Mouse (Mus musculus): ENCODE measurements around the gene Rad9a.

Gene Rad9a

DNA sequence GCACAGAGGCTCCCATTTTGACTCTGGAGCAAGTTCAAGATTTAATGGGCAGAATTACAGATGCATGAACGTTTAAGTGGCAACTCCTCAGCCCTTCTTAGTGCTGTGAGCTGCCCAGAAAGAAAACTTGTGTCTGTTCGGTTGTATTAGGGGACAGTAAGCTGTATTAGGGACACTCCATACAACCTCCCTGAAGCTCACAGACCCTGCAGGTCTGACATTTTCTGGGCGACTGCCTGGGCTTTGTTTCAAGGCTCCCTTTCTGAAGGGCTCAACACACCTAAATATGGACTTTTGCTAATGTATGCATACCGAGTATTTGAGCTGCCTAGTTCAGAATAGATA, 37.9 kb downstream of the Rad9a start:
- no peak for DNase-seq (ENCODE audit: low spot score in 2 of 2)

- peak; percentile 88 to 92 for DNase-seq (ENCODE audit: low spot score in 2 of 2)
These were observed 38.6 kb downstream of the Rad9a start, which contains the start of gene Rps6kb2 for GRCm38 (mm10) chr19:4162646-4163542. Gene Rps6kb2 (minus strand): TSS chr19:4163354.

GRCm38 (mm10) chr19:4159049-4159448, 42.4 kb downstream of the Rad9a start:
- no peak for DNase-seq (ENCODE audit: low spot score in 2 of 2)

DNA sequence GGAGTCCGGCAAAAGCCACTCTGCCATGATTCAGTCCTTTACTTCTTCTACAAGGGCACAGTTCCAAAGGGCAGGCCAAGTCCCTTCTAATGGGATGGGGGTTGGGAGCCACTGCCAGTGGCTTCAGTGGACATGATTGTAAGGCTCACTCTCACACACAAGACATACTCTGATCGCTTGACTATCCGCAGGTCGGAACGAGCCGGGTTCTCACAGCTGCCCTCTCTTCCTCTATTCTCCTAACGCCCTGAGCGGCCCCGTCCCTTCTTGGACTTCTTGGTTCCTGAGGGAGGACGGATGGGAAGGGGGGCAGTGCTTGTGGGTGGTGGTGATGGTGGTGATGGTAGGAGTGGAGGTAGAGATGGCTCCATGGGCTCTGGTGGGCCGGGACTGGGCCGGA, 44.7 kb downstream of the Rad9a start:
- DNase-seq (ENCODE audit: low spot score in 2 of 2) = no peak

GRCm38 (mm10) chr19:4156073-4156579, 45.3 kb downstream of the Rad9a start:
- DNase-seq (ENCODE audit: low spot score in 2 of 2) = peak in 1 of 2 experiments; percentile 42

DNA sequence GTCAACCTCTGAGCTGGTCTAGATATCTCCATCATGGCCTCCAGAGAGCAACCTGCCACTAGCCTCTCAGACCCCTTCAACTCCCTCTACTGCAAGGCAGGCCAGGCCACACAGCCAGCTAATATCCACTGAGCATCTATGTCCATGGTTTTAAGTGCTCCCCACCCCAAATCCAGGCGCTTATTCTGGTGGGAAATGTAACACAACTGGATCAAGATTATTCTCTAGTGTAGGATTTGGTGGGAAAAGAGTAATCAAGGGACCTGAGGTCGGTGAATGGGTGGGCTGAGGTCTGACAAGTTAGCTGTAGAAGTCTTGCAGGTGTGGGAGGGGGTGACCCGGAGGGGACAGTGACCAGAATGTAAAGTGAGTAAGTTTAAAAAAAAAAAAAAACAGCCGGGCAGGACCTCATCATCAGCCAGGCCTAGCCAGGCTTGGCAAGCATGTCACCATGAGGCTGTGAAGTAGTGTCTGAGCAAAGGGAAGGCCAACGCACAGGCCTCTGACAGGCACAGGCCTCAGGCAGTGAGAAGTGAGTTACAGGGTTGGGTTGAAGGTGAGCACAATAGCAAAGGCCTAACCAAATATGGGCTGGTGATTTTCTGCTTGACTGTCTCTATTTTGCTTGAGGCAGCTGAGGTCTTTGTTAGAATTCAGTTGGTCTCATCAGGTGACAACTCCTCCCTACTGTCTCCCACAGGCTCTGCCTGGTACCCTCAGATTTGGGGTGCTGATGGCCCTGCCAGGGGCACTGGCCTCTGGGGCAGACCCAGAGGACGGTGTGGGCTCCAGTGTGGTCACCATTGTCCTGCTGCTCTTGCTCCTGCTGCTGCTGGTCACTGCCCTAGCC, 46.0 kb downstream of the Rad9a start:
- DNase-seq (ENCODE audit: low spot score in 2 of 2) = no peak

DNA sequence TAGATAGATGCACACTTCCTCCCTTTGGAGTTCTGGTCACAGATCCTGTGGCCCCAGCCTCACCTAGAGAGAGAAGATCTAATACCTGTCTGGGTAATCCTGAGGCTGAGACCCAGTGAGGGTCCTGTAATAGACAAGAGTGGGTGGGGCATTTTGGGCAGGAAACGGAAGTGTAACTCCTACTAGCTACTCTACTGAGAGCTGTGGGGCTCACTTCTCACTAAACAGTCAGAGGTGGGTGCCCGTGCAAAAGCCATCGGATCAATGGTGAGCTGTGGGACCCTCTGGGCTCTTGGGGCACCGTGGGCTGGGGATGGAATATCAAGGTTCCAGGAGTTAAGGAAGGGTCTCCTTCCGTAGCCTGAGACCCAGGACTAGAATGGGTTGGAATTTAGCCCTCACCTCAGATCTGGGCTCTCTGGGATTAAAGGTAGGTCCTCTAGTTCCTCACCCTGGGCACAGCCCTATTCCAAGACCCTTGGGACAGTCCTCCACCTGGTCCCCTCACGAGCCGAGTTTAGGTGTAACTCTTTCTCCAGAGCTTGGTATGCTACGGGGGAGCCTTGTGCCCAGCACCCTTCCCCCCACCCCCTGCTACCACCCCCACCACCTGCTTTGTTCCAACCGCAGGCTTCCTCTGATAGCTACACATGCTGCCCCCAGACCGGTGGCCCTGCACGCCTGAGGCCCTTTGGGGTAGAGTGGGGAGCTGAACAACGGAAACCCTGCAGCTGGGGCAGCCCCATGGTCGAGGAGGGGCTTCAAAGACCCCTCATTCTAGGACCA, 46.8 kb downstream of the Rad9a start:
- peak; percentile 81 to 82 for DNase-seq (ENCODE audit: low spot score in 2 of 2)

DNA sequence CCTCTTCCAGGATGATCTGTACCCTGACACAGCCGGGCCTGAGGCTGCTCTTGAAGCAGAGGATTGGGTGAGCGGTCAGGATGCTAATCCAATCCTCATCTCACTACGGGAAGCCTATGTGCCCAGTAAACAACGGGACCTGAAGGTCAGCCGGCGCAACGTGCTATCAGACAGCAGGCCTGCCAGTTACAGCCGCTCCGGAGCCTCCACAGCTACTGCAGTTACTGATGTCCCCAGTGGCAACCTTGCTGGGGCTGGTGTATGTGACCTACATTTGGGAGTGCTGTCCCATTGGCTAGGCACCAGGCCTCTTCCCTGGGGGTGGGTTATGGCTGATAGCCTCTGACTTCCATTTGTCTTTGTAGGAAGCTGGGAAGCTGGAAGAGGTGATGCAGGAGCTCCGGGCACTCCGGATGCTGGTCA, 48.2 kb downstream of the Rad9a start, which contains the start of gene Ptprcap:
Gene Ptprcap (plus strand): TSS at position 373 of the 423 bp plus-strand sequence.
- no peak for DNase-seq (ENCODE audit: low spot score in 2 of 2)

DNA sequence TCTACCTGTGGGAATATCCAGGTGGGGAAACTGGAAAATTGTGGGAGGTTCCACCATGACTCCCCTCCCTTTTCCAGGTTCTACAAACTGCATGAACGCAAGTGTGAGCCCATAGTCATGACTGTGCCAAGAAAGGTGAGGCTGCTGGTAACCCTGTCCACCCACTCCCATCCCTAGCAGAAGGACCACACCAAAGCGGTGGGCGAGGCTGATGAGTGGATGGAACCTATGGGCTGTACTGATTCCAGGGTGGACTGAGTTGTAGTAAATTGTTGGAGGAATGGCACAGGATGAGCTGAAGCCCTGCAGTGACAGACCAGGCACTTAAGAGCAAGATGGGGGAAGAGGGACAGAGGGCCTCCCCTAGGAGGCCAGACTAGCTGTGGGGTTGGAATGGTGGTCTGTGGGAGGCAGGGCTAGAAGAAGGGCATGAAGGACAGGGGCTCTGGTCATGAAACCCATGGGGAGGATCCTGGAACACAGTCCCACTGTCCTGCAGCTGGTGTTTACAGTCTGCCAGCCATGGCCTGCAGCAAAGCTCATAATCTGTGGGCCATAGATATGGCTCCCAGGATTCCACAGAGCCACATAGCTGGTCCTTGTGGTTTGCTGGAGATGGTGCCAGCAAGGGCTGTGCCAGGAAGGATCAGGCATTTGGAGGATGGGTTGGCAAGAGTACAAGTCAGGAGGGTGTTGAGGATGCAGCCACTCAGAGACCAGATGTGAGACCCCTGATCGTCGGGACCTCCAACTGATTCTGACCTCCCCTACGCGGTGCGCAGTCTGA, 48.8 kb downstream of the Rad9a start:
- DNase-seq (ENCODE audit: low spot score in 2 of 2) = no peak

DNA sequence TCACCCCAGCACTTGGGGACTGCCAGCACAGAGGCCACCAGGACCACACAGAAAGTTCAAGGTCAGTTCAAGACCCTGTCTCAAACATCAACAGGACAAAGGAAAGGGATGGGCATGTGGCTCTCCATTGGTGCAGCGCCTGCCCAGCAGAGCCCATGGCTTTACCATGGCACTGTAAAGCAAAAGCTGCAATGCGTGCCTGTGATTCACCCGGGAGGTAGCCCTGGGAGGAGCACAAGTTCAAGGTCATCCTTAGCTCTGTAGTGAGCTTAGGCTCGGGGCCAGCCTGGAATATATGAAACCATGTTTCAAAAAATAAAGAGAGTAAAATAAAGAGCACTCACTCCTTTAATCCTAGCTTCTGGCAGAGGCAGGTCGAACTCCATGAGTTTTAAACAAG, 49.6 kb downstream of the Rad9a start:
- DNase-seq (ENCODE audit: low spot score in 2 of 2) = no peak

DNA sequence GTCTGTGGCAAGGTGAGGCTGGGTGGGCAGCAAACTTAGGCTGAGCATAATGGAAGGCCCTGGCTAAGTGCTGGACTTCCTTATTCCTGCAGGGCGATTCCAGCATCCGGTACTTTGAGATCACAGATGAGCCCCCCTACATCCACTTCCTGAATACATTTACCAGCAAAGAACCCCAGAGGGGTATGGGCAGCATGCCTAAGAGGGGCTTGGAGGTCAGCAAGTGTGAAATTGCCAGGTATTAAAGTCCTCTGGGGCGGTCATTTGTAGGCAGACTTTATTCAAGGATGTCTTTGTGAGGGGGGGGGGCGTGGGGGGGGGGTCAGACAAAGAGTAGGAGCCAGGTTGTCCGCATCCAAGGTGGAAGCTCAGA, 50.0 kb downstream of the Rad9a start:
- DNase-seq (ENCODE audit: low spot score in 2 of 2) = no peak

DNA sequence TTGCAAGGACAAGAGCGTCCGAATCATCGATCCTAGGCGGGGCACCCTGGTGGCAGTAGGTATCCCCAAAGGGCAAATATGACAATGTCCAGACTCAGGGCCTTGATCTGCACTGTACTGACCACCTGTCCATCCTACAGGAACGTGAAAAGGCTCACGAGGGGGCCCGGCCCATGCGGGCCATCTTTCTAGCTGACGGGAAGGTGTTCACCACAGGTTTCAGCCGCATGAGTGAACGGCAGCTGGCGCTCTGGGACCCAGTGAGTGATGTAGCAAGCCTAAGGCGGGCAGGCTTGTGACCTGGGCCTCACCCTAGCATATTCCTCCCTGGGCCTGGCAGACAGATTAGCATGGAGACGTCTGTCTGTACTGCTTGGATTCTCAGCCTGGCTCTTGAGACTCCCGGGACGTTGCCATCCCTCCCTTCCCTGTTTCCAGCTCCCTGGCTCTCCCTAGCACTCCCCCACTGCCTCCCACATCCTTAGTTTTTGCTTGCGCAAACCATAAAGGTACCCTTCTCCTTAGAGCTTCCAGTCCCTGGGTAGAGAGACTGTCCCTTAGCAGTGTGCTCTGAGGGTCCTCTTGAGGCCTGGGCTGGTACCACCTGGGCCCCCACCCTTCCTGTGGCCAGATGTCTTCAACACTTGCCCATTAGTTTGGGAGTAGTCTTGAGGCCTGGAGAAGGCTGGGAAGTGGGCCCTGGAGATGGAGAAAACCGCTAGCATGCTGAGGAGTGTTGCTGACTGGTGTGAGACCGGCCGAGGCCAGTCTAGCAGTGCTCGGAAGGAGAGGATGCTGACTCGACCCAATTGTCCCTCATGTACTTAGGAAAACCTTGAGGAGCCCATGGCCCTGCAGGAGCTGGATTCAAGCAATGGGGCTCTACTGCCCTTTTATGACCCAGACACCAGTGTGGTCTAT, 50.6 kb downstream of the Rad9a start:
- no peak for DNase-seq (ENCODE audit: low spot score in 2 of 2)

- no peak for DNase-seq (ENCODE audit: low spot score in 2 of 2)
These were observed 51.5 kb downstream of the Rad9a start for GRCm38 (mm10) chr19:4149764-4150461.

- no peak for DNase-seq (ENCODE audit: low spot score in 2 of 2)
These were observed 52.2 kb downstream of the Rad9a start for GRCm38 (mm10) chr19:4149283-4149682.

GRCm38 (mm10) chr19:4148819-4149218, 52.6 kb downstream of the Rad9a start:
- no peak for DNase-seq (ENCODE audit: low spot score in 2 of 2)

DNA sequence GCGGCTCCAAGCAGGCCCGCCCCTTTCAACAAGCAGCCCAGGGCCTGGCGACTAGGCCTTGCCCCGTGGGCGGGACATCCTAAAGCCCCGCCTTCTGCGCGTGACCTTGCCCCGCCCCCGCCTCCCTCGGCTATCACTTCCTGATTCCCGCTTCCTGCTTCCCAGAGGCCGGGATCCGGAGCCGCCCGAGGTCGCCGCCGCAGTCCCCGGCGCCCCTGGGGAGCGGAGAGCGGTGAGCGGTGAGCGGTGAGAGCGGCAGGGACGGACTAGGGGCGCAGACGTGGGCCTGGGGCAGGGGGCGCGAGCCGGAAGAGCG, 53.0 kb downstream of the Rad9a start, which contains the start of gene Coro1b:
Gene Coro1b (plus strand): TSS at position 129 of the 316 bp plus-strand sequence.
- DNase-seq (ENCODE audit: low spot score in 2 of 2) = peak; percentile 90 to 94

DNA sequence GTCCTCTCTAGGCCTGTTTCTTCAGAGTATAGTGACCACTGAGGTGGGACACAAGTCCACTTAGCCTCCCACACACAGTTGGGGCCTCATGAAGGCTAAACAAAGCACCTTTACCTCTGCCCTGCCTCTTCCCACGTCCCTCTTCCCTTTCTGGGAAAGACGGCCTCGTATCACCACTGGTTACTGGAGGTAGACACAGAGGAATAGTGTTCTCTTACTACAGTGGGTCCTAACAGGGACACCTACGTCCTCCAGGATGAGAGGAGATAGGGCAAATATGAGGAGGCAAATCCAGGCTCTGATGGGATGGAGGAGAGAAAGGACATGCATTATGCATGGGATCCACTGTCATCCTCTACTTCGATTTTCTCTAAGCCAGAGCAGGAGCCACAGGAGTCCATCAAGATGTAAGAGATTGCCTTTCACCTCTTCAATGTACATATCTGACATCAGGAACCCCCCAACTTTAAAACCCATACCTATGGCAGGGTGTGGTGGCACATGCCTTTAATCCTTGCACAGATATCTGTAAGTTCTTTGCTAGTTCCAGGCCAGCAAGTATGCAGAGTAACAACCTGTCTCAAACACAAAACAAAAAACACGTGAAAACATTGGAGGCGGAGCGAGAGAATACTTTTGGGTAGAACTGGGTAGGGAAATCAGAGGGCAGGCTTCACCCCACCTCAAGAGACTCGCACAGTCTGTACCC, 53.5 kb downstream of the Rad9a start:
- no peak for DNase-seq (ENCODE audit: low spot score in 2 of 2)

- DNase-seq (ENCODE audit: low spot score in 2 of 2) = no peak
These were observed 54.4 kb downstream of the Rad9a start for GRCm38 (mm10) chr19:4147022-4147405.

All from thymus, postnatal 10 days (tissue).